Mouse (Mus musculus): ENCODE results near the gene Vkorc1l1. TPM values are rescaled to one million over a fixed set of nuclear protein-coding genes. Genes with fewer than 3 reads are reported as not detected.

Vkorc1l1 gene
- polyA plus RNA-seq, 1 experiment from 2014 or later, result 40.9 TPM

GRCm38 (mm10) chr5:129991898-129992297 lies 50.1 kb downstream of the Vkorc1l1 start:
- Histone ChIP-seq H3K27ac (no peak overlapping the region), H3K36me3 (peaks cover 13% of the 10 kb centered on the region; the same call in 1 of the 2 replicates), H3K9me3 (replicated peaks) (no peaks in the 10 kb centered on the region), H3K27me3 (no peaks in the 10 kb centered on the region), H3K4me3 (no peak overlapping the region), H3K4me2 (replicated peaks) (no peak overlapping the region), H3K9ac (no peak overlapping the region), H3K4me1 (no peaks in the 10 kb centered on the region)
- no peak for ATAC-seq (ENCODE audit: low FRiP score)
- WGBS, result 97% methylated on average over 5 of the region's 5 CpGs

GRCm38 (mm10) chr5:129993374-129993773 lies 51.6 kb downstream of the Vkorc1l1 start:
- no peaks in the 10 kb centered on the region for H3K4me1 ChIP-seq
- no peak overlapping the region for H3K4me2 ChIP-seq (replicated peaks)
- H3K9ac ChIP-seq, result no peak overlapping the region
- no peaks in the 10 kb centered on the region for H3K27me3 ChIP-seq
- no peak overlapping the region for H3K27ac ChIP-seq
- H3K9me3 ChIP-seq (replicated peaks), result no peaks in the 10 kb centered on the region
- H3K36me3 ChIP-seq, result 0 out of 2 replicates have a peak, but pooled peaks cover 6% of the 10 kb centered on the region
- no peak overlapping the region for H3K4me3 ChIP-seq
- no peak for ATAC-seq (ENCODE audit: low FRiP score)
- 94% methylated on average over 14 of the region's 14 CpGs for WGBS

- Histone ChIP-seq H3K27ac (no peak overlapping the region), H3K27me3 (no peaks in the 10 kb centered on the region), H3K9me3 (replicated peaks) (no peaks in the 10 kb centered on the region), H3K4me1 (no peaks in the 10 kb centered on the region), H3K9ac (no peak overlapping the region), H3K36me3 (0 out of 2 replicates have a peak, but pooled peaks cover 4% of the 10 kb centered on the region), H3K4me3 (no peak overlapping the region), H3K4me2 (replicated peaks) (no peak overlapping the region)
- no peak for ATAC-seq (ENCODE audit: low FRiP score)
- WGBS, result 94% methylated on average over 7 of the region's 7 CpGs
Measured at GRCm38 (mm10) chr5:129994989-129995388, 53.2 kb downstream of the Vkorc1l1 start.

GRCm38 (mm10) chr5:129997700-129998099 lies 55.9 kb downstream of the Vkorc1l1 start:
- Histone ChIP-seq H3K27ac (no peak overlapping the region), H3K9me3 (replicated peaks) (no peaks in the 10 kb centered on the region), H3K9ac (no peak overlapping the region), H3K4me3 (no peak overlapping the region), H3K27me3 (no peaks in the 10 kb centered on the region), H3K36me3 (0 out of 2 replicates have a peak, but pooled peaks cover 3% of the 10 kb centered on the region), H3K4me1 (peaks cover 7% of the 10 kb centered on the region), H3K4me2 (replicated peaks) (no peak overlapping the region)
- 75% methylated on average over 19 of the region's 19 CpGs for WGBS
- no peak for ATAC-seq (ENCODE audit: low FRiP score)

GRCm38 (mm10) chr5:129999097-129999496 lies 57.3 kb downstream of the Vkorc1l1 start:
- Histone ChIP-seq H3K27ac (no peak overlapping the region), H3K9me3 (replicated peaks) (no peaks in the 10 kb centered on the region), H3K4me3 (no peak overlapping the region), H3K9ac (no peak overlapping the region), H3K27me3 (no peaks in the 10 kb centered on the region), H3K4me2 (replicated peaks) (no peak overlapping the region), H3K36me3 (0 out of 2 replicates have a peak, but pooled peaks cover 3% of the 10 kb centered on the region), H3K4me1 (peaks cover 11% of the 10 kb centered on the region)
- no peak for ATAC-seq (ENCODE audit: low FRiP score)
- 32% methylated on average over 4 of the region's 4 CpGs for WGBS

GRCm38 (mm10) chr5:130000735-130001134 lies 59.0 kb downstream of the Vkorc1l1 start:
- Histone ChIP-seq H3K4me1 (peaks cover 11% of the 10 kb centered on the region), H3K4me2 (replicated peaks) (no peak overlapping the region), H3K27me3 (no peaks in the 10 kb centered on the region), H3K9ac (no peak overlapping the region), H3K9me3 (replicated peaks) (peaks cover 12% of the 10 kb centered on the region), H3K27ac (no peak overlapping the region), H3K36me3 (0 out of 2 replicates have a peak, but pooled peaks cover 3% of the 10 kb centered on the region), H3K4me3 (no peak overlapping the region)
- 91% methylated on average over 12 of the region's 12 CpGs for WGBS
- no peak for ATAC-seq (ENCODE audit: low FRiP score)

- Histone ChIP-seq H3K4me1 (peaks cover 11% of the 10 kb centered on the region), H3K9me3 (replicated peaks) (peaks cover 13% of the 10 kb centered on the region), H3K36me3 (0 out of 2 replicates have a peak, but pooled peaks cover 3% of the 10 kb centered on the region), H3K27ac (no peak overlapping the region), H3K4me3 (peak overlapping the region; percentile 55; the same call in 1 of the 2 replicates), H3K27me3 (no peaks in the 10 kb centered on the region), H3K4me2 (replicated peaks) (peak overlapping the region; percentile 68), H3K9ac (no peak overlapping the region)
- 73% methylated on average over 5 of the region's 5 CpGs for WGBS
- ATAC-seq (ENCODE audit: low FRiP score), result no peak
Measured at GRCm38 (mm10) chr5:130001356-130001987, 59.7 kb downstream of the Vkorc1l1 start.

- H3K9me3 ChIP-seq (replicated peaks), result peaks cover 13% of the 10 kb centered on the region
- ATAC-seq (ENCODE audit: low FRiP score), result peak; percentile 86
- no peaks in the 10 kb centered on the region for H3K27me3 ChIP-seq
- peak within 1 kb of the TSS; percentile 68 for H3K4me2 ChIP-seq (replicated peaks)
- peaks cover 11% of the 10 kb centered on the region for H3K4me1 ChIP-seq
- 1% methylated on average over 39 of the region's 39 CpGs for WGBS
- H3K9ac ChIP-seq, result peak within 1 kb of the TSS; percentile 65
- H3K36me3 ChIP-seq, result 0 out of 2 replicates have a peak, but pooled peaks cover 3% of the 10 kb centered on the region
- peak within 1 kb of the TSS; percentile 55 for H3K4me3 ChIP-seq
- peak within 1 kb of the TSS; percentile 37; the same call in 1 of the 2 replicates for H3K27ac ChIP-seq
Measured at GRCm38 (mm10) chr5:130002301-130003146, 60.8 kb downstream of the Vkorc1l1 start, which contains the start of gene Gusb. Gene Gusb, minus strand, starts transcription at chr5:130003049.

- Histone ChIP-seq H3K4me3 (0 out of 2 replicates have a peak overlapping the region, but pooled peaks have one; percentile 55), H3K9ac (0 out of 2 replicates have a peak overlapping the region, but pooled peaks have one; percentile 65), H3K36me3 (0 out of 2 replicates have a peak, but pooled peaks cover 3% of the 10 kb centered on the region), H3K9me3 (replicated peaks) (peaks cover 13% of the 10 kb centered on the region), H3K4me2 (replicated peaks) (peak overlapping the region; percentile 68), H3K27me3 (no peaks in the 10 kb centered on the region), H3K27ac (no peak overlapping the region), H3K4me1 (peaks cover 11% of the 10 kb centered on the region)
- WGBS, result 63% methylated on average over 7 of the region's 7 CpGs
- ATAC-seq (ENCODE audit: low FRiP score), result no peak
Measured at GRCm38 (mm10) chr5:130003229-130003628, 61.5 kb downstream of the Vkorc1l1 start.

GRCm38 (mm10) chr5:130007344-130007743 lies 65.6 kb downstream of the Vkorc1l1 start:
- Histone ChIP-seq H3K4me1 (peaks cover 5% of the 10 kb centered on the region; the same call in 1 of the 2 replicates), H3K36me3 (peaks cover 18% of the 10 kb centered on the region), H3K4me2 (replicated peaks) (no peak overlapping the region), H3K4me3 (no peak overlapping the region), H3K27me3 (no peaks in the 10 kb centered on the region), H3K9me3 (replicated peaks) (peaks cover 24% of the 10 kb centered on the region), H3K27ac (no peak overlapping the region), H3K9ac (no peak overlapping the region)
- WGBS, result 84% methylated on average over 1 of the region's 1 CpGs
- ATAC-seq (ENCODE audit: low FRiP score), result no peak

GRCm38 (mm10) chr5:130008034-130008590 lies 66.3 kb downstream of the Vkorc1l1 start:
- no peak overlapping the region for H3K27ac ChIP-seq
- H3K9me3 ChIP-seq (replicated peaks), result peaks cover 24% of the 10 kb centered on the region
- no peak for ATAC-seq (ENCODE audit: low FRiP score)
- 79% methylated on average over 6 of the region's 6 CpGs for WGBS
- no peak overlapping the region for H3K9ac ChIP-seq
- no peak overlapping the region for H3K4me3 ChIP-seq
- H3K4me1 ChIP-seq, result 0 out of 2 replicates have a peak, but pooled peaks cover under 1% of the 10 kb centered on the region
- no peaks in the 10 kb centered on the region for H3K27me3 ChIP-seq
- H3K4me2 ChIP-seq (replicated peaks), result no peak overlapping the region
- peaks cover 18% of the 10 kb centered on the region for H3K36me3 ChIP-seq

GRCm38 (mm10) chr5:130009784-130010183 lies 68.0 kb downstream of the Vkorc1l1 start:
- ATAC-seq (ENCODE audit: low FRiP score), result no peak
- Histone ChIP-seq H3K9ac (no peak overlapping the region), H3K27me3 (no peaks in the 10 kb centered on the region), H3K9me3 (replicated peaks) (peaks cover 21% of the 10 kb centered on the region), H3K36me3 (peaks cover 21% of the 10 kb centered on the region), H3K4me1 (no peaks in the 10 kb centered on the region), H3K27ac (no peak overlapping the region), H3K4me2 (replicated peaks) (no peak overlapping the region), H3K4me3 (no peak overlapping the region)
- WGBS, result 96% methylated on average over 4 of the region's 4 CpGs

Measured in hindbrain, embryonic 12.5 days (tissue).